Mouse (Mus musculus) liver, postnatal 0 days (tissue): Measurements from ENCODE around the gene Habp2. TPM values are rescaled to one million over a fixed set of nuclear protein-coding genes. Genes with fewer than 3 reads are reported as not detected.

Experiments used
- ATAC-seq: fragments of 200-750 bp; cut with Nextera tagmentation; 2 replicates; pipeline ENCODE4 v1.8.0; 2017; ENCODE audit warnings: mild to moderate bottlenecking, moderate library complexity
- DNase-seq: peaks from one replicate; pipeline ENCODE4 v3.0.0-alpha.2; 2016
- H3K27ac ChIP-seq: fragments of 300-500 bp; sonication (generic); 2 replicates; pipeline ENCODE4 v1.5.1; 2014; ENCODE audit warnings: antibody characterized with exemption, moderate library complexity, mild to moderate bottlenecking, low read depth
- H3K27me3 ChIP-seq: fragments of 300-500 bp; sonication (generic); 2 replicates; pipeline ENCODE4 v1.6.1; 2014; ENCODE audit warnings: low read length, control low read depth, mixed read lengths; ENCODE audit not compliant: insufficient read depth
- H3K36me3 ChIP-seq: fragments of 300-500 bp; sonication (generic); replicated peaks from 2 replicates; pipeline ENCODE4 v1.6.1; 2014; ENCODE audit warnings: mild to moderate bottlenecking, control low read depth, low read length, moderate library complexity, mixed read lengths; ENCODE audit not compliant: insufficient read depth
- H3K4me1 ChIP-seq: fragments of 300-500 bp; sonication (generic); 2 replicates; pipeline ENCODE4 v1.6.1; 2014; ENCODE audit warnings: antibody characterized with exemption, mild to moderate bottlenecking, control low read depth; ENCODE audit not compliant: insufficient read depth
- H3K4me2 ChIP-seq: fragments of 300-500 bp; sonication (generic); 2 replicates; pipeline ENCODE4 v1.6.1; 2014; ENCODE audit warnings: low read depth, mild to moderate bottlenecking, low read length, moderate library complexity, mixed read lengths
- H3K4me3 ChIP-seq: fragments of 300-500 bp; sonication (generic); 2 replicates; pipeline ENCODE4 v1.5.1; 2014; ENCODE audit warnings: low read depth, low read length
- H3K9ac ChIP-seq: fragments of 300-500 bp; sonication (generic); replicated peaks from 2 replicates; pipeline ENCODE4 v1.6.1; 2014; ENCODE audit warnings: mild to moderate bottlenecking, moderate library complexity
- H3K9me3 ChIP-seq: fragments of 300-500 bp; sonication (generic); 2 replicates; pipeline ENCODE4 v1.6.1; 2016; ENCODE audit warnings: mild to moderate bottlenecking, control low read depth, low read length, mixed read lengths
- CTCF ChIP-seq: sonication (generic); IDR thresholded peaks from 2 replicates; pipeline ENCODE4 v1.5.1; 2016; ENCODE audit warnings: antibody characterized with exemption, low read depth
- EP300 ChIP-seq: IDR thresholded peaks from 2 replicates; pipeline ENCODE4 v1.6.1; 2016; ENCODE audit warnings: antibody characterized with exemption, low read depth, mild to moderate bottlenecking
- WGBS: fragments of 180-500 bp; shearing (Covaris S2); extraction: QIAGEN DNeasy Blood & Tissue Kit; methylation state at CpG from one replicate; pipeline ENCODE4 v1.1.7; 2014; ENCODE audit not compliant: insufficient replicate concordance; 5-methylcytosine and 5-hydroxymethylcytosine counted together
- polyA plus RNA-seq: library from polyadenylated mRNA; unstranded; fragments of >200 nt; fragmentation: Nextera tagmentation; extraction: Ambion mirVana; gene quantifications from 2 replicates; pipeline ENCODE4 v1.2.1, GENCODE M21; 2015

Habp2 gene
- polyA plus RNA-seq, 1 experiment from 2014 or later, result 48.4 TPM

DNA sequence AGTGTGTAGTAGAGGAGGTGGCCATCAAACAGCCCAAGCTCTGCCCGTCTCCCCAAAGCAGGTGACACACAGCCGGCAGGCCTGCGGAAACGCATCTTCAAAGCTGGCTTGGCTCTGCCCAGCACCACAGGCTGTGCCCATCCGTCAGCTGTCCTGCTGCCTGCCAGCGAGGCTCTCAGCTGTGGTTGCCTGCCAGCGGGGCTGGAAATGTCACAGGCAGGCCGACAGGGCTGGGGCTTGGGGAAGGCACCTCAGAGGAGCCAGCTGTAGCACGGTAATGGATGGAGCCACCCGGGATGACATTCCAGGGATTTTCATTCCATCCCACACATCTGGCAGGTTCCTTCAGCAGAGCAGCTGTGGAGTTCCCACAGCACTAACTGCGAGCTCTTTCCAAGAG is 13.9 kb downstream of the Habp2 start:
- Histone ChIP-seq H3K4me3 (no peak overlapping the region), H3K27me3 (no peaks in the 10 kb centered on the region), H3K4me2 (no peak overlapping the region), H3K9ac (no peak overlapping the region), H3K27ac (no peak overlapping the region), H3K36me3 (no peaks in the 10 kb centered on the region), H3K4me1 (no peaks in the 10 kb centered on the region), H3K9me3 (no peaks in the 10 kb centered on the region)
- TF ChIP-seq CTCF, result no peak
- TF ChIP-seq EP300, result no peak
- ATAC-seq, result no peak
- WGBS, result 75% methylated on average over 11 of the region's 11 CpGs
- no peak for DNase-seq

DNA sequence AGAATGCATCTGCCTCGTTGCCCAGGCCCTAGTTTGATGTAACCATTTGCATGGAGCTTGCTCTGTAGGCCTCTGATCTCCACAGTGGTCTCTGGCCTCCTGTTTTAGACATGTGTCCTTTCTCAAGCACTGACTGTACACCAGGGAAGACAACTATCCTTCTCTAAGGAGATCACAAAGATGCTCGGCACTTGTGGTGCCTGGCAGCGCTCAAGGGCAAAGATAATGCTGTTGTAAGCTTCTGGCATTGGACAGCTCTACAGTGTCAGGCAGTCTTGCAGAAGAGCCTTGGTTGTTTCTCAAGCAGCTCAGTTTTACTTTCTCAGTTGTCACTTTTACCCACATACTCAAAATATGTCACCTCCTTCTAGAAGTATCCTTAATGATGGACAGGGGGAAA is 29.6 kb downstream of the Habp2 start:
- Histone ChIP-seq H3K4me3 (no peak overlapping the region), H3K4me2 (no peak overlapping the region), H3K36me3 (peaks cover 10% of the 10 kb centered on the region; the same call in 1 of the 2 replicates), H3K27ac (no peak overlapping the region), H3K9me3 (no peaks in the 10 kb centered on the region), H3K9ac (no peak overlapping the region), H3K27me3 (no peaks in the 10 kb centered on the region), H3K4me1 (no peaks in the 10 kb centered on the region)
- no peak for TF ChIP-seq CTCF
- no peak for TF ChIP-seq EP300
- no peak for ATAC-seq
- no peak for DNase-seq
- WGBS, result 73% methylated on average over 3 of the region's 3 CpGs

DNA sequence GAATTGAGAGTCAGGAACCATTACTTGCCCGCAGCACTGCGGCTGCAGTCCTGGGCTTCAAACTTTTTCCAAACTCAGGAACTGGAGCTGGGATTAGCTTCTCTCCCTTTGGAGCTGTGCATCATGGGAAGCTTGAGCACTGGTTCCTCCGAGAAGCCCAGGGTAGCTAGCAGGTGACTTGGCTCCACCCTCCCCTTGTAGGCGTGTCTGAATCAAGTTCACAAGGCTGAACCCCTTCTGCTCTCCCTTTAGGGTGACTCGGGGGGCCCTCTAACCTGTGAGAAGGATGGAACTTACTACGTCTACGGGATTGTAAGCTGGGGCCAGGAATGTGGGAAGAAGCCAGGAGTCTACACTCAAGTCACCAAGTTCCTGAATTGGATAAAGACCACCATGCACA is 32.3 kb downstream of the Habp2 start:
- Histone ChIP-seq H3K27me3 (no peaks in the 10 kb centered on the region), H3K36me3 (peaks cover 3% of the 10 kb centered on the region; the same call in 1 of the 2 replicates), H3K4me3 (no peak overlapping the region), H3K27ac (no peak overlapping the region), H3K4me2 (no peak overlapping the region), H3K4me1 (no peaks in the 10 kb centered on the region), H3K9ac (no peak overlapping the region), H3K9me3 (no peaks in the 10 kb centered on the region)
- no peak for ATAC-seq
- TF ChIP-seq CTCF, result no peak
- no peak for TF ChIP-seq EP300
- DNase-seq, result no peak
- 75% methylated on average over 7 of the region's 7 CpGs for WGBS

- WGBS, result 62% methylated on average over 6 of the region's 6 CpGs
- Histone ChIP-seq H3K9me3 (no peaks in the 10 kb centered on the region), H3K27ac (no peak overlapping the region), H3K9ac (no peak overlapping the region), H3K4me3 (no peak overlapping the region), H3K27me3 (no peaks in the 10 kb centered on the region), H3K36me3 (peaks cover 3% of the 10 kb centered on the region; the same call in 1 of the 2 replicates), H3K4me2 (peak overlapping the region; percentile 16; the same call in 1 of the 2 replicates), H3K4me1 (no peaks in the 10 kb centered on the region)
- TF ChIP-seq CTCF (no peak), EP300 (no peak)
- DNase-seq, result no peak
- no peak for ATAC-seq
These were observed 32.7 kb downstream of the Habp2 start for GRCm38 (mm10) chr19:56319629-56320028.

- H3K36me3 ChIP-seq, result peaks cover 3% of the 10 kb centered on the region; the same call in 1 of the 2 replicates
- no peak for ATAC-seq
- H3K9me3 ChIP-seq, result no peaks in the 10 kb centered on the region
- 31% methylated on average over 26 of the region's 26 CpGs for WGBS
- H3K27me3 ChIP-seq, result no peaks in the 10 kb centered on the region
- no peaks in the 10 kb centered on the region for H3K4me1 ChIP-seq
- peak overlapping the region; percentile 16 for H3K4me2 ChIP-seq
- H3K4me3 ChIP-seq, result no peak overlapping the region
- H3K9ac ChIP-seq, result no peak overlapping the region
- DNase-seq, result no peak
- no peak overlapping the region for H3K27ac ChIP-seq
- TF ChIP-seq EP300 (no peak), CTCF (no peak)
These were observed 33.4 kb downstream of the Habp2 start for GRCm38 (mm10) chr19:56320186-56320860.

- 80% methylated on average over 12 of the region's 12 CpGs for whole genome bisulfite sequencing
- Histone ChIP-seq H3K9me3 (no peaks in the 10 kb centered on the region), H3K4me3 (no peak overlapping the region), H3K36me3 (peaks cover 2% of the 10 kb centered on the region; the same call in 1 of the 2 replicates), H3K4me2 (no peak overlapping the region), H3K4me1 (no peaks in the 10 kb centered on the region), H3K27ac (no peak overlapping the region), H3K27me3 (no peaks in the 10 kb centered on the region), H3K9ac (no peak overlapping the region)
- TF ChIP-seq EP300 (no peak), CTCF (no peak)
- ATAC-seq, result 0 out of 2 replicates have a peak, but pooled peaks have one; percentile 13
- no peak for DNase-seq
These were observed 34.5 kb downstream of the Habp2 start for GRCm38 (mm10) chr19:56321303-56321920.
